9 mouse cellular contexts compared by ENCODE assay signal in genomic region chr11:103325172-103325571, GRCm38 (mm10). TPM values are rescaled to one million over a fixed set of nuclear protein-coding genes. Genes with fewer than 3 reads are reported as not detected.
A peak's percentile ranks its signal among the peaks of the same experiment; 100 is the strongest.
DNase-seq lines count a peak whose midpoint lies in the region; ATAC-seq lines count a peak whose summit lies in the region.
"Had no signal": no experiment of that assay in that cellular context is flagged by ENCODE, and none has a peak within 500 bp of the region (broad histone marks: within the 10 kb centered on the region; RNA-seq: fewer than 3 reads in every experiment).

No protein-coding gene starts in this region.

- H3K36me3 ChIP-seq in forebrain, embryonic 15.5 days, result no peaks in the 10 kb centered on the region
- no peaks in the 10 kb centered on the region for H3K36me3 ChIP-seq in hindbrain, embryonic 16.5 days (ENCODE audit: control insufficient read depth, insufficient read depth, low read length)

- H3K4me3 ChIP-seq in forebrain, embryonic 15.5 days, result no peak overlapping the region
- H3K4me3 ChIP-seq in hindbrain, embryonic 16.5 days (ENCODE audit: low read length), result no peak overlapping the region
- H3K4me3 ChIP-seq: myocyte had no signal

- no peaks in the 10 kb centered on the region for H3K9me3 ChIP-seq in forebrain, embryonic 15.5 days
- H3K9me3 ChIP-seq in hindbrain, embryonic 16.5 days (ENCODE audit: control insufficient read depth, low read length), result no peaks in the 10 kb centered on the region

- H3K4me1 ChIP-seq in forebrain, embryonic 15.5 days, result peaks cover 21% of the 10 kb centered on the region
- no peaks in the 10 kb centered on the region for H3K4me1 ChIP-seq in hindbrain, embryonic 16.5 days (ENCODE audit: control insufficient read depth, insufficient read depth, low read depth, low read length)

- no peak overlapping the region for H3K27ac ChIP-seq in forebrain, embryonic 15.5 days (replicated peaks)
- H3K27ac ChIP-seq in hindbrain, embryonic 16.5 days (ENCODE audit: low read depth, low read length), result no peak overlapping the region

- peak; percentile 67 for DNase-seq in ovary, postnatal 36 days (ENCODE audit: low spot score)
- DNase-seq in ovary, adult 18-20 months (ENCODE audit: low spot score), result no peak
- peak; percentile 16 for DNase-seq in c-Kit-positive CD71-positive TER-119-negative erythroid progenitor cells, embryonic 14.5 days (ENCODE audit: low read depth)
- DNase-seq in left cerebral cortex, postnatal 25 days (ENCODE audit: low spot score in 2 of 2), result peak; percentile 59 to 75
- DNase-seq in thymus, postnatal 14 days, result peak; percentile 77

- no peak overlapping the region for H3K4me2 ChIP-seq in forebrain, embryonic 15.5 days (replicated peaks)
- no peak overlapping the region for H3K4me2 ChIP-seq in hindbrain, embryonic 16.5 days (ENCODE audit: low read length)

- intact Hi-C loops in left cerebral cortex, postnatal 25 days (cut with DNase I), result loop anchor here (1.0 to 5.0 kb wide), 4 partner anchors 58 to 208 kb away; partner anchors contain the start of genes Hexim1 and Map3k14

- WGBS in forebrain, embryonic 15.5 days, result 9% methylated on average over 8 of the region's 8 CpGs
- WGBS in hindbrain, embryonic 16.5 days, result 15% methylated on average over 8 of the region's 8 CpGs

- H3K9ac ChIP-seq in forebrain, embryonic 15.5 days (replicated peaks), result no peak overlapping the region
- no peak overlapping the region for H3K9ac ChIP-seq in hindbrain, embryonic 16.5 days (ENCODE audit: low read depth, low read length)

- no peaks in the 10 kb centered on the region for H3K27me3 ChIP-seq in forebrain, embryonic 15.5 days
- no peaks in the 10 kb centered on the region for H3K27me3 ChIP-seq in hindbrain, embryonic 16.5 days (replicated peaks; ENCODE audit: control insufficient read depth, insufficient read depth, low read length)

- ATAC-seq in forebrain, embryonic 15.5 days (replicated peaks), result peak; percentile 56; the same call in 1 of the 2 replicates
- peak; percentile 44; the same call in 1 of the 2 replicates for ATAC-seq in hindbrain, embryonic 16.5 days
- peak; percentile 51; the same call in 1 of the 2 replicates for ATAC-seq in monocyte, adult 5-6 weeks (replicated peaks; ENCODE audit: insufficient number of reproducible peaks, low FRiP score, low TSS enrichment, poor library complexity, severe bottlenecking)

RNA-seq across cellular contexts. Expression of gene Arhgap27, which starts 38.3 kb away (rescaled TPM):
- 2.5 and 3.0 TPM in 2 replicates for polyA plus RNA-seq in forebrain, embryonic 15.5 days (2015; fragmentation: Nextera tagmentation; extraction: Ambion mirVana)
- 4.8 and 5.6 TPM in 2 replicates for polyA plus RNA-seq in hindbrain, embryonic 16.5 days (2015; fragmentation: Nextera tagmentation; extraction: Ambion mirVana)
- 10 to 100 TPM in 1 of 2 experiments, 1 to 10 TPM in 1; 7.9 to 12.4 TPM for total RNA-seq in left cerebral cortex, postnatal 25 days (2021)
- 59.2 to 68.0 TPM (median 67.2 TPM) in 3 replicates for total RNA-seq in monocyte, adult 5-6 weeks (2017)

RNA-seq across cellular contexts. Expression of gene Map3k14, which starts 57.9 kb away (rescaled TPM):
- 3.7 and 3.9 TPM in 2 replicates for polyA plus RNA-seq in forebrain, embryonic 15.5 days (2015; fragmentation: Nextera tagmentation; extraction: Ambion mirVana)
- polyA plus RNA-seq in hindbrain, embryonic 16.5 days (2015; fragmentation: Nextera tagmentation; extraction: Ambion mirVana), result 4.6 and 4.7 TPM in 2 replicates
- total RNA-seq in left cerebral cortex, postnatal 25 days (2021), result 1 to 10 TPM; 4.1 to 4.3 TPM
- 72.0 to 89.0 TPM (median 88.0 TPM) in 3 replicates for total RNA-seq in monocyte, adult 5-6 weeks (2017)

Comparison
In these comparisons a context has a peak if more than half of its experiments do, and no peak if none do; other contexts are left out.
1. RNA of gene Map3k14, which starts 57.9 kb away (total RNA-seq): 72.0 to 89.0 TPM in monocyte, adult 5-6 weeks; 4.1 to 4.3 TPM in left cerebral cortex, postnatal 25 days; every median in the first group is over 10 times any median in the second.
2. Peak in every context shown above with its lines, with median percentiles within 50 percentile points of each other: ATAC-seq.